In the genomic region with DNA sequence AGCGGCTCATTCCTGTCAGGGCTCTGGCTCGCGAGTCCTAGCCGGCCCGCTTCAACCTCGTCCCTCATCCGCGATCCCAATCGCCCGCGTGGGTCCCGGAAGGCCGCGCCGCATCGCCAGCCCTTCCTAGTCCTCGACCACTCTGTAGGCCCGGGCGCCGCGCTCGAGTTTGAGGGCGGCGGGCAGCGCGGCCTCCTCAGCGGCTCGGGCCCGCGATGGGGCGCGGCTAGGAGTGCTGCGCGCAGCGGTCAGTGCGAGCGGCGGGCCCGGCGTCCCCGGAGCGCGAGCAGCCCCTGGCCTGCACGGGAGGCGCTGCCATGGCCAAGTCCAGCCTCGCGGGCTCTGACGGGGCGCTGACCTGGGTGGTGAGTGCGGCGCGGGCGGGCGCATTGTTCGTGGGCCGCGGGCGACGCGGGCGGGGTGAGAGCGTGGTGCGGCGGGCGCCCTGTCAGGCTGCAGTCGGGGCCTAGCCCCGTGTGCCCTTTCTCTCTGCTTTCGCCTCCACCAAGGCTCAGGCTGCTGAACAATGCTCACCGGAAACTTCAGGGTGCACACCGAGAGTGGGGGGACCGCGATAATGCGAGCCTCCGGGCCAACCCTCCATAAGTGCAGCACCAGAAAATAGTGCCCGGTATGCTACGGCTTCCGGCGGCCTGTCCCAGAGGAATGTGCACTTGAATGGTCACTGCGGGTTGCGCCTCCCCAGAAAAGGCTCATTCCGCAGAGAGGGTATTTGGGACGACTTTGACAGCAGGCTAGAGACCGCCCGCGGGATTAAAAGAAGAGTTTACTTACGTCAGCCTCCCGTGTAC, we compare ENCODE assay signal across 8 mouse cellular contexts. TPM values are rescaled to one million over a fixed set of nuclear protein-coding genes. Genes with fewer than 3 reads are reported as not detected.
DNase-seq lines count a peak whose midpoint lies in the region; ATAC-seq and TF ChIP-seq lines count a peak whose summit lies in the region.

No protein-coding gene starts in this region.

- H3K27me3 ChIP-seq in Patski = no peaks in the 10 kb centered on the region
- H3K27me3 ChIP-seq in hindbrain, embryonic 16.5 days (replicated peaks; ENCODE audit: control insufficient read depth, insufficient read depth, low read length) = no peaks in the 10 kb centered on the region

- H3K27ac ChIP-seq in hindbrain, embryonic 16.5 days (ENCODE audit: low read depth, low read length) = peak overlapping the region; percentile 98
- H3K27ac ChIP-seq in left cerebral cortex, adult 2 months = peak overlapping the region; percentile 100

- H3K9ac ChIP-seq in hindbrain, embryonic 16.5 days (ENCODE audit: low read depth, low read length) = peak overlapping the region; percentile 100

- H3K9me3 ChIP-seq in hindbrain, embryonic 16.5 days (ENCODE audit: control insufficient read depth, low read length) = no peaks in the 10 kb centered on the region

- ATAC-seq in Patski = peak; percentile 60
- peak; percentile 62 for ATAC-seq in hindbrain, embryonic 16.5 days
- ATAC-seq in megakaryocyte, adult 5-6 weeks (ENCODE audit: poor library complexity, severe bottlenecking) = peak; percentile 44

- H3K36me3 ChIP-seq in hindbrain, embryonic 16.5 days (ENCODE audit: control insufficient read depth, insufficient read depth, low read length) = no peaks in the 10 kb centered on the region

- no peak for TF ChIP-seq CTCF in Patski (IDR thresholded peaks at IDR 0.05)
- no peak for TF ChIP-seq CTCF in left cerebral cortex, adult 2 months (IDR thresholded peaks at IDR 0.05)

- H3K4me2 ChIP-seq in hindbrain, embryonic 16.5 days (ENCODE audit: low read length) = peak overlapping the region; percentile 84

- WGBS in hindbrain, embryonic 16.5 days = under 1% methylated on average over 85 of the region's 87 CpGs

- POLR2A ChIA-PET in Patski (lab: Charles Lee) = interaction anchor here (0.5 to 0.9 kb wide), 2 partner anchors 19 to 117 kb away, joined by 3 read pairs; no protein-coding TSS in a partner anchor

- peak overlapping the region; percentile 92 for H3K4me3 ChIP-seq in hindbrain, embryonic 16.5 days (ENCODE audit: low read length)
- H3K4me3 ChIP-seq in left cerebral cortex, adult 2 months = peak overlapping the region; percentile 86

- intact Hi-C loops in left cerebral cortex, adult 2 months (cut with DNase I) = loop anchor here (2.0 to 5.0 kb wide), 2 partner anchors 73 to 117 kb away; a partner anchor contains a TSS

- DNase-seq in Patski (ENCODE audit: low read depth, low spot score) = no peak
- DNase-seq in cerebellum, postnatal 36 days = peak; percentile 70 to 75
- peak; percentile 56 for DNase-seq in gastrocnemius, adult 18-20 months (ENCODE audit: low spot score)
- peak; percentile 58 to 71 for DNase-seq in left cerebral cortex, adult 2 months (ENCODE audit: extremely low spot score in 1 of 2, low spot score in 2 of 2)
- DNase-seq in right cerebral cortex, adult 18-20 months = peak; percentile 64
- peak; percentile 68 for DNase-seq in urinary bladder, adult 2 months (ENCODE audit: low spot score)

- in situ Hi-C loops in Patski (cut with MboI; ENCODE audit: low pct_unique_long_range_greater_than_20kb) = loop anchor here (5.0 kb wide), 1 partner anchor 123 kb away; no protein-coding TSS in a partner anchor

- CTCF ChIA-PET in Patski (lab: Charles Lee) = interaction anchor here (1.1 kb wide), 1 partner anchor 14 kb away, joined by 5 read pairs; no protein-coding TSS in a partner anchor

- peaks cover 23% of the 10 kb centered on the region for H3K4me1 ChIP-seq in hindbrain, embryonic 16.5 days (ENCODE audit: control insufficient read depth, insufficient read depth, low read depth, low read length)

RNA-seq across cellular contexts. Expression of a gene that starts 0.6 kb away (rescaled TPM):
- polyA plus RNA-seq in Patski (2021) = 99.5 TPM
- total RNA-seq in gastrocnemius, adult 18-20 months (2021) = 10 to 100 TPM; 28.6 to 31.8 TPM
- polyA plus RNA-seq in hindbrain, embryonic 16.5 days (2015; fragmentation: Nextera tagmentation; extraction: Ambion mirVana) = 52.9 and 68.5 TPM in 2 replicates
- total RNA-seq in left cerebral cortex, adult 2 months (2021) = 10 to 100 TPM; 92.7 to 96.3 TPM
- 99.8 and 125 TPM in 2 replicates for total RNA-seq in megakaryocyte, adult 5-6 weeks (2015)
- total RNA-seq in megakaryocyte, adult 5-6 weeks (2017) = 107 and 119 TPM in 2 replicates
- 44.8 and 47.2 TPM in 2 replicates for polyA plus RNA-seq in urinary bladder, adult 2 months (2012; rRNA removed)
